ENCODE assay signal across 9 mouse cellular contexts in the genomic region with DNA sequence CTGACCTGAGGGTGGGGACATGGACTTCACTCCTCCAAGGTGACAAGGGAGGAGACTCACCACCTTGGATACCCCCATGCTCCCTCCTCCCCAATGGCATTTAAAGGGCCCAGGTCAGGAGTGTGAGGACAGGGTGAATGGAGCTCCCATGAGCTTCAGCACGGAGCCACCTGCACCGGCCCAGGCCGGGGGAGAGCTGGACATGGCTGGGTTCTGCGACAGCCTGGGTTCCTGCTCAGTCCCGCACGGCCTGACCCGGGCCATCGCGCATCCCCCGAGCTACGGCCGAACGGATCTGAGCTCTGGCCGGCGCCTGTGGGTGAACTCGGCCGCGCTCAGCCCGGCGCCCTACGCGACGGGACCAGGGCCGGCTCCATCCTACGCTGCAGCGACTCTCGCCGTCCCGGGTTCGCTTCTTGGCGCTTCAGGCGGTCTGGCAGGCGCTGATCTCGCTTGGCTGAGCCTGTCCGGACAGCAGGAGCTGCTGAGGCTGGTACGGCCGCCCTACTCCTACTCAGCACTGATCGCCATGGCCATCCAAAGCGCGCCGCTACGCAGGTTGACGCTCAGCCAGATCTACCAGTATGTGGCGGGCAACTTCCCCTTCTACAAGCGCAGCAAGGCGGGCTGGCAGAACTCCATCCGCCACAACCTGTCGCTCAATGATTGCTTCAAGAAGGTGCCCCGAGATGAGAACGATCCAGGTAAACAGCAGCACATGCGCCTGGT. TPM values are rescaled to one million over a fixed set of nuclear protein-coding genes. Genes with fewer than 3 reads are reported as not detected.
DNase-seq lines count a peak whose midpoint lies in the region; ATAC-seq lines count a peak whose summit lies in the region.
"Had no signal": no experiment of that assay in that cellular context is flagged by ENCODE, and none has a peak within 500 bp of the region (broad histone marks: within the 10 kb centered on the region; RNA-seq: fewer than 3 reads in every experiment).

A gene (plus strand): TSS at position 72 of the 729 bp plus-strand sequence.

- no peaks in the 10 kb centered on the region for H3K9me3 ChIP-seq in kidney, embryonic 16.5 days (ENCODE audit: low read length)
- no peaks in the 10 kb centered on the region for H3K9me3 ChIP-seq in forebrain, embryonic 10.5 days
- H3K9me3 ChIP-seq: liver, embryonic 13.5 days had no signal

- peak within 1 kb of the TSS; percentile 52 for H3K4me2 ChIP-seq in kidney, embryonic 16.5 days (replicated peaks; ENCODE audit: low read depth, low read length)
- H3K4me2 ChIP-seq: liver, embryonic 13.5 days had no signal

- H3K27me3 ChIP-seq in kidney, embryonic 16.5 days (ENCODE audit: insufficient read depth, low read length) = peaks cover 50% of the 10 kb centered on the region
- H3K27me3 ChIP-seq in forebrain, embryonic 10.5 days (ENCODE audit: poor library complexity, severe bottlenecking) = peaks cover 71% of the 10 kb centered on the region

- peaks cover 7% of the 10 kb centered on the region; the same call in 1 of the 2 replicates for H3K4me1 ChIP-seq in kidney, embryonic 16.5 days (ENCODE audit: insufficient read depth, low read length)
- peaks cover 17% of the 10 kb centered on the region for H3K4me1 ChIP-seq in forebrain, embryonic 10.5 days
- H3K4me1 ChIP-seq: liver, embryonic 13.5 days had no signal

- H3K36me3 ChIP-seq in kidney, embryonic 16.5 days (ENCODE audit: insufficient read depth, low read length) = no peaks in the 10 kb centered on the region
- H3K36me3 ChIP-seq in forebrain, embryonic 10.5 days (replicated peaks) = no peaks in the 10 kb centered on the region
- H3K36me3 ChIP-seq: liver, embryonic 13.5 days had no signal

- 3% methylated on average over 51 of the region's 51 CpGs for WGBS in kidney, embryonic 16.5 days
- WGBS in forebrain, embryonic 10.5 days = 3% methylated on average over 51 of the region's 51 CpGs

- peak; percentile 70 for ATAC-seq in kidney, embryonic 16.5 days (ENCODE audit: low FRiP score, low TSS enrichment)
- 0 out of 2 replicates have a peak, but pooled peaks have one; percentile 30 for ATAC-seq in megakaryocyte, adult 5-6 weeks (ENCODE audit: poor library complexity, severe bottlenecking)
- no peak for ATAC-seq in activated CD4-positive, CD25-positive, alpha-beta regulatory T cell, adult 4 months

- H3K27ac ChIP-seq in kidney, embryonic 16.5 days (ENCODE audit: low read length) = no peak within 1 kb of the TSS
- H3K27ac ChIP-seq in forebrain, embryonic 10.5 days = peak within 1 kb of the TSS; percentile 52; the same call in 1 of the 2 replicates
- H3K27ac ChIP-seq: liver, embryonic 13.5 days had no signal

- peak within 1 kb of the TSS; percentile 37 for H3K4me3 ChIP-seq in kidney, embryonic 16.5 days (ENCODE audit: low read length)
- H3K4me3 ChIP-seq in forebrain, embryonic 10.5 days = peak within 1 kb of the TSS; percentile 51
- H3K4me3 ChIP-seq: liver, embryonic 13.5 days had no signal

- no peak for DNase-seq in kidney, adult 9 months
- DNase-seq in brain, adult 2 months (ENCODE audit: low read depth, low spot score) = peak; percentile 12
- DNase-seq in forebrain, embryonic 10.5 days (ENCODE audit: extremely low spot score, low spot score) = no peak
- no peak for DNase-seq in cerebellum, adult 18-20 months
- no peak for DNase-seq in thymus, postnatal 4 days
- DNase-seq: liver, embryonic 13.5 days had no signal

- no peak within 1 kb of the TSS for H3K9ac ChIP-seq in kidney, embryonic 16.5 days (replicated peaks; ENCODE audit: low read length)
- H3K9ac ChIP-seq: liver, embryonic 13.5 days had no signal

RNA-seq across cellular contexts. Expression of the gene that starts here (rescaled TPM):
- polyA plus RNA-seq in kidney, embryonic 16.5 days (2015; fragmentation: Nextera tagmentation; extraction: Ambion mirVana) = not detected in 2 replicates
- polyA plus RNA-seq in forebrain, embryonic 10.5 days (2016; fragmentation: Nextera tagmentation; extraction: Ambion mirVana) = 3.4 and 3.6 TPM in 2 replicates
- total RNA-seq in megakaryocyte, adult 5-6 weeks (2015) = not detected in 2 replicates
- total RNA-seq in megakaryocyte, adult 5-6 weeks (2017) = not detected in 2 replicates
- polyA plus RNA-seq in activated CD4-positive, CD25-positive, alpha-beta regulatory T cell, adult 4 months (2017; shearing (Covaris generic)) = not detected
- polyA plus RNA-seq: liver, embryonic 13.5 days had no signal

Comparison
In these comparisons a context has a peak if more than half of its experiments do, and no peak if none do; other contexts are left out.
1. Peak in ATAC-seq, H3K4me3 ChIP-seq and H3K4me2 ChIP-seq in kidney, embryonic 16.5 days; RNA of the gene not detected or under 1 TPM.
2. Peak in ATAC-seq in megakaryocyte, adult 5-6 weeks; RNA of the gene not detected or under 1 TPM.